Mouse (Mus musculus) hindbrain, postnatal 0 days (tissue): Measurements from ENCODE around the gene Mrpl42. TPM values are rescaled to one million over a fixed set of nuclear protein-coding genes. Genes with fewer than 3 reads are reported as not detected.

Experiments used
- ATAC-seq: fragments of 200-750 bp; cut with Nextera tagmentation; 2 replicates; pipeline ENCODE4 v1.8.0; 2017; ENCODE audit warnings: mild to moderate bottlenecking, moderate TSS enrichment, moderate library complexity
- DNase-seq: peaks from one replicate; pipeline ENCODE4 v3.0.0-alpha.2; 2015; ENCODE audit warnings: low spot score
- H3K27ac ChIP-seq: fragments of 300-500 bp; sonication (generic); 2 replicates; pipeline ENCODE4 v1.5.1; 2014; ENCODE audit warnings: mild to moderate bottlenecking
- H3K27me3 ChIP-seq: fragments of 300-500 bp; sonication (generic); 2 replicates; pipeline ENCODE4 v1.6.1; 2014; ENCODE audit warnings: low read length, mixed read lengths; ENCODE audit not compliant: insufficient read depth
- H3K36me3 ChIP-seq: fragments of 300-500 bp; sonication (generic); 2 replicates; pipeline ENCODE4 v1.6.1; 2014; ENCODE audit warnings: low read length, mixed read lengths; ENCODE audit not compliant: insufficient read depth
- H3K4me1 ChIP-seq: fragments of 300-500 bp; sonication (generic); 2 replicates; pipeline ENCODE4 v1.6.1; 2014; ENCODE audit warnings: antibody characterized with exemption, low read length, mixed read lengths; ENCODE audit not compliant: insufficient read depth
- H3K4me2 ChIP-seq: fragments of 300-500 bp; sonication (generic); 2 replicates; pipeline ENCODE4 v1.6.1; 2014; ENCODE audit warnings: low read depth, mild to moderate bottlenecking, low read length, moderate library complexity, mixed read lengths
- H3K4me3 ChIP-seq: fragments of 300-500 bp; sonication (generic); 2 replicates; pipeline ENCODE4 v1.5.1; 2014; ENCODE audit warnings: low read length
- H3K9ac ChIP-seq: fragments of 300-500 bp; sonication (generic); replicated peaks from 2 replicates; pipeline ENCODE4 v1.6.1; 2014; ENCODE audit warnings: mild to moderate bottlenecking, low read length, moderate library complexity, mixed read lengths
- H3K9me3 ChIP-seq: fragments of 300-500 bp; sonication (generic); 2 replicates; pipeline ENCODE4 v1.6.1; 2016; ENCODE audit warnings: low read length, mixed read lengths
- CTCF ChIP-seq: IDR thresholded peaks from 2 replicates; pipeline ENCODE4 v1.5.1; 2016; ENCODE audit warnings: antibody characterized with exemption, control low read depth, low read depth
- WGBS: fragments of 180-500 bp; shearing (Covaris S2); extraction: QIAGEN DNeasy Blood & Tissue Kit; methylation state at CpG from one replicate; pipeline ENCODE4 v1.1.7; 2014; 5-methylcytosine and 5-hydroxymethylcytosine counted together
- polyA plus RNA-seq: library from polyadenylated mRNA; unstranded; fragments of >200 nt; fragmentation: Nextera tagmentation; extraction: Ambion mirVana; gene quantifications from 2 replicates; pipeline ENCODE4 v1.2.1, GENCODE M21; 2015
- total RNA-seq: library from RNA; depleted of rRNA; stranded (reverse); fragments of >200 nt; gene quantifications from 2 replicates; pipeline ENCODE4 v1.2.3, GENCODE M21; 2014

The Mrpl42 gene
- total and polyA plus RNA-seq, 2 experiments from 2014 or later, result 126 to 277 TPM

DNA sequence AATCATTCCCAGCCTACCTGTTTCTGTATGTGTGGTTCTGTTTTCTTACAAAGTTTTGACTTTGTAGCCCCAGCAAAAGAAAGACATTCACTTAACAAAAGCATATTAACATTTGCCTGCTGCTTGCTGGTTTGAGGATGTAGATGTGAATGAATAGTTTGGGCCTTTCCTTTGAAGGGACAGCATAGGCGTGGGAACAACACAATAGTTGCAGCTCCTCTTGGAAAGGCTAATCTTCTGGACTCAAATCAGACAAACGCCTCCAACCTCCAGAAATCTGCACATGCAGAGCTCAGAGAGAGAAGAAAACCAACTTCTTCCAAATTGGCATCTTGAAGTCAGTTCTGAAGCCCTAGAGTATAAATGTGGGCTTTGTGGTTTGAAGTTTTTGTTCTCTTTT is 42.9 kb upstream of the Mrpl42 start:
- peaks cover 33% of the 10 kb centered on the region; the same call in 1 of the 2 replicates for H3K36me3 ChIP-seq
- H3K4me1 ChIP-seq, result no peaks in the 10 kb centered on the region
- DNase-seq (no peak), ATAC-seq (no peak)
- no peak overlapping the region for H3K4me2 ChIP-seq
- H3K4me3 ChIP-seq, result no peak overlapping the region
- TF ChIP-seq CTCF, result no peak
- no peak overlapping the region for H3K9ac ChIP-seq
- WGBS, result 70% methylated on average over 2 of the region's 2 CpGs
- H3K27me3 ChIP-seq, result no peaks in the 10 kb centered on the region
- H3K27ac ChIP-seq, result no peak overlapping the region
- H3K9me3 ChIP-seq, result no peaks in the 10 kb centered on the region

DNA sequence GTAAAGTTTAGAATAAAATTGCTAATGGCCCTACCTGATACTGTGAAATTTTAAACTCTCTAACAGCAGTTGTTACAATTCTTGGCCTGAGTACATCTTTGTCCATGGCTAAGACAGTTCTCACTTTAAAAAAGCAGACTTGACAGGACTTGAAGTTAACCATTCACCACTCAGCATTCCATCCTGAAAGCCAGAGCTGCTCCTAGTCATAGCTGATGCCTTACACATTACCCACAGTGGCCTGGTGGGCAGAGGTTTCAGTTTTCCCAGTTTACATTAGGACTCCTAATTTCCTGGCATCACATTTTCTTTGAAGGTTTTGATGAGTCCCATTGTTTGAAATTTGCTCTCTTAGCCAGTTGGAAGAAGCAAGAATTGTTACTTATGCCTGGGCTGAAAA is 42.3 kb upstream of the Mrpl42 start:
- H3K4me3 ChIP-seq, result no peak overlapping the region
- no peak overlapping the region for H3K4me2 ChIP-seq
- no peak overlapping the region for H3K9ac ChIP-seq
- no peaks in the 10 kb centered on the region for H3K27me3 ChIP-seq
- H3K27ac ChIP-seq, result no peak overlapping the region
- TF ChIP-seq CTCF, result no peak
- no peaks in the 10 kb centered on the region for H3K9me3 ChIP-seq
- DNase-seq, result no peak
- ATAC-seq, result no peak
- H3K36me3 ChIP-seq, result peaks cover 33% of the 10 kb centered on the region; the same call in 1 of the 2 replicates
- H3K4me1 ChIP-seq, result no peaks in the 10 kb centered on the region

DNA sequence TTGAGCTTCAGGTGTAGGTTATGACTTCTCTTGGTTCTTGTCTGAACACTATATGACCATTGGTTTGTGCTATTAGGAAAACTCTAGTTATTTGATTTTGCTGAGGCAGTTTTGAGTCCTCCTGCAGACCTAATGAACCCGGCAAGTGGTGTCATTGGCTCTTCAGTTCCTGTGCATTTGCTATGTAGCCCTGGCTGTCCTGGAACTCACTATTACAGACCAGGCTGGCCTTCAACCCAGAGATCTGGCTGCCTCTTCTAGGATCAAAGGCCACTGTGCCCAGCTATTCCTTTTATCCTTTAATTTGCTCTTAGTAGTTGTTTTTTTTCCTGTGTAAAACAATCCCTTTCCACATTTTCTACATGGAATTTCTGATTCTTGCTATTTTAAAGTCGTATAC is 41.6 kb upstream of the Mrpl42 start:
- DNase-seq (no peak), ATAC-seq (no peak)
- H3K27ac ChIP-seq, result no peak overlapping the region
- no peaks in the 10 kb centered on the region for H3K27me3 ChIP-seq
- no peaks in the 10 kb centered on the region for H3K4me1 ChIP-seq
- H3K9ac ChIP-seq, result no peak overlapping the region
- peaks cover 30% of the 10 kb centered on the region; the same call in 1 of the 2 replicates for H3K36me3 ChIP-seq
- no peak overlapping the region for H3K4me2 ChIP-seq
- no peaks in the 10 kb centered on the region for H3K9me3 ChIP-seq
- no peak overlapping the region for H3K4me3 ChIP-seq
- TF ChIP-seq CTCF, result no peak
- WGBS, result 94% methylated on average over 2 of the region's 2 CpGs

DNA sequence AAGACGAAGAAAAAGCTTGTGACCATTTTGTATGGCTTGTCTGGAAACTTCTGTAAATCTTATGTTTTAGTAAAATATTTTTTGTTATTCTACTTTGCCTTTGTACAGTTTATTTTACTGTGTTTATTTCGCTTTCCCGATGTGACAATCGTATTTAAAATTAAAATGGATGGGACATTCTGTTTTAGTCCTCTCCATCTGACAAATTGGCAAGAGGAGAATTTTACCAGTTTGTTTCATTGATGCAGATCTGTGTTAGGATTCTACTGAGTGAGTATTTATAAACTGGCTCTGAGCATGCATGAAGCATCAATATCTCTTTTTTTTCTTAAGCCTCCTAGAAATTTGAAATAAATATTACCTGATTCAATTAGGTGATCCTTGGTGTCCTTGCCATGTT is 41.2 kb upstream of the Mrpl42 start:
- H3K9ac ChIP-seq, result no peak overlapping the region
- H3K4me3 ChIP-seq, result no peak overlapping the region
- no peaks in the 10 kb centered on the region for H3K4me1 ChIP-seq
- no peak for TF ChIP-seq CTCF
- no peaks in the 10 kb centered on the region for H3K27me3 ChIP-seq
- no peaks in the 10 kb centered on the region for H3K9me3 ChIP-seq
- peaks cover 27% of the 10 kb centered on the region; the same call in 1 of the 2 replicates for H3K36me3 ChIP-seq
- H3K4me2 ChIP-seq, result no peak overlapping the region
- 90% methylated on average over 4 of the region's 4 CpGs for WGBS
- no peak overlapping the region for H3K27ac ChIP-seq
- ATAC-seq (no peak), DNase-seq (no peak)

DNA sequence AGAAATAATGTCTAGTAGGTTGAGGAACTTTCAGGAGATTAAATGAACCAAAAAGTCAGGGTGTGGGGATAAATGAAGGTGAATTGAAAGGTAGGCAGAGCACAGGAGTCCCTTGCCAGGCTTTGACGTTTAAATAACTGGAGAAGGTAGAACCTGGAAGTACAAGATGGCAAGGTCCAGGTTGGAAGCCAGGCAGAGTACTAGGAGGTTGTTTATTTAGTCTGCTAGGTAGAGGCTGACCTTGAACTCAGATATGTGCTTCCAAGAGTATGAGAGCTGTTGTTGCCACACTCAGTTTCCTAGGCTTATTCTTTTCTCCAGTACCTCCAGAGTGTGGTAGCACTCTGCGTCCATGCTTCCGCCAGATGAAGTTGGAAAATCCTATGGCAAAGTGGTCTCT is 38.1 kb upstream of the Mrpl42 start:
- Histone ChIP-seq H3K4me3 (no peak overlapping the region), H3K36me3 (peaks cover 12% of the 10 kb centered on the region; the same call in 1 of the 2 replicates), H3K9me3 (no peaks in the 10 kb centered on the region), H3K9ac (no peak overlapping the region), H3K4me1 (no peaks in the 10 kb centered on the region), H3K4me2 (no peak overlapping the region), H3K27me3 (no peaks in the 10 kb centered on the region), H3K27ac (no peak overlapping the region)
- no peak for ATAC-seq
- TF ChIP-seq CTCF, result no peak
- no peak for DNase-seq
- 84% methylated on average over 3 of the region's 3 CpGs for WGBS

DNA sequence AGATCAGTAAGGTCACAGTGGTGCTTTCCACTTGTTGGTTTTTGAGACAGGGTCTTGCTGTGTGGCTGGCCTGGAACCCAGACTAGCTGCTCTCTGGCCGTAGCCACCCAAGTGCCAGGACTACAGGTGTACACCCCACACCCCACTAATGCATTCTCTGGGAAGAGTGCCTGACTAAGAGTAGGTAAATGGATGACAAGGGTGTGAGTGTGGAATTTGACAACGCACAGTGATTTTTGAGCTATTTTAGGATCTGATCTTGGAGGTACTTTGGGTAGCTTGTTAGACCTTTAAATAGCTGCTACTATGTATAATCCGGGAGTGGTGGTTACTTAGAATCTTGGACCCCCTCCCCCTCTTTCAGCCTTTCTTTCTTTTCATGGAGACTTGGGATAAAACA is 37.5 kb upstream of the Mrpl42 start:
- no peak for ATAC-seq
- TF ChIP-seq CTCF, result no peak
- WGBS, result 92% methylated on average over 3 of the region's 3 CpGs

DNA sequence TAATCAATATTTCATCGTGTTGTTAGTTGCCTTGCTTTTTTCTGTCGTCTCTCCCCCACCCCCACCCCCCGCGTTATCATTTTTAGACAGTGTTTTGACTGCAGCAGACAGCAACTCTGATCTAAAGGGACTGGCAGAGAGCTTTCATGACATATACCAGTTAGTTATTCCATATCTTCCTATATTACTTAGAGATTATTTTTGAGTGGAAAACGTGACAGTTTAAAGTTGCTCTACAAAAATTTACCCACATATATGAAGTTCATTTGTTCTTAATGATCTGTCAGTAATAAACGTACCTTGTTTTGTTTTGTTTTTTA is 34.4 kb upstream of the Mrpl42 start:
- no peak overlapping the region for H3K27ac ChIP-seq
- no peaks in the 10 kb centered on the region for H3K4me1 ChIP-seq
- H3K4me2 ChIP-seq, result no peak overlapping the region
- no peaks in the 10 kb centered on the region for H3K27me3 ChIP-seq
- no peak overlapping the region for H3K9ac ChIP-seq
- ATAC-seq (no peak), DNase-seq (no peak)
- H3K36me3 ChIP-seq, result no peaks in the 10 kb centered on the region
- TF ChIP-seq CTCF, result no peak
- no peak overlapping the region for H3K4me3 ChIP-seq
- 89% methylated on average over 6 of the region's 6 CpGs for WGBS
- no peaks in the 10 kb centered on the region for H3K9me3 ChIP-seq

More for the DNA sequence above, 37.5 kb upstream of the Mrpl42 start:
- peaks cover 10% of the 10 kb centered on the region; the same call in 1 of the 2 replicates for H3K36me3 ChIP-seq
- DNase-seq, result no peak
- no peak overlapping the region for H3K4me2 ChIP-seq
- H3K4me1 ChIP-seq, result no peaks in the 10 kb centered on the region
- H3K27ac ChIP-seq, result no peak overlapping the region
- H3K9ac ChIP-seq, result no peak overlapping the region
- no peaks in the 10 kb centered on the region for H3K9me3 ChIP-seq
- no peaks in the 10 kb centered on the region for H3K27me3 ChIP-seq
- H3K4me3 ChIP-seq, result no peak overlapping the region
